Mouse (Mus musculus): Measurements from ENCODE around the gene Rhoh. TPM values are rescaled to one million over a fixed set of nuclear protein-coding genes. Genes with fewer than 3 reads are reported as not detected.

The Rhoh gene
- polyA plus RNA-seq, 1 experiment from 2014 or later: 2.2 TPM

- no peak overlapping the region for H3K4me2 ChIP-seq (ENCODE audit: low read depth, low read length)
- ATAC-seq (ENCODE audit: low read depth): no peak
- H3K4me3 ChIP-seq (ENCODE audit: low read depth, low read length): no peak overlapping the region
- H3K36me3 ChIP-seq (ENCODE audit: control insufficient read depth, insufficient read depth): no peaks in the 10 kb centered on the region
- no peaks in the 10 kb centered on the region for H3K27me3 ChIP-seq (ENCODE audit: control insufficient read depth, insufficient read depth, low read depth, low read length)
- H3K9ac ChIP-seq (ENCODE audit: low read depth, low read length): no peak overlapping the region
- no peak overlapping the region for H3K27ac ChIP-seq (ENCODE audit: low read length)
- WGBS (ENCODE audit: insufficient replicate concordance): 73% methylated on average over 8 of the region's 8 CpGs
- no peaks in the 10 kb centered on the region for H3K9me3 ChIP-seq (replicated peaks; ENCODE audit: control insufficient read depth, low read length)
- no peaks in the 10 kb centered on the region for H3K4me1 ChIP-seq (ENCODE audit: control insufficient read depth, low read depth, low read length)
Observed at GRCm38 (mm10) chr5:65833766-65834498, 27.1 kb upstream of the Rhoh start.

GRCm38 (mm10) chr5:65838053-65838452, 23.0 kb upstream of the Rhoh start:
- Histone ChIP-seq H3K27me3 (ENCODE audit: control insufficient read depth, insufficient read depth, low read depth, low read length) (no peaks in the 10 kb centered on the region), H3K9me3 (replicated peaks; ENCODE audit: control insufficient read depth, low read length) (no peaks in the 10 kb centered on the region), H3K4me3 (ENCODE audit: low read depth, low read length) (no peak overlapping the region), H3K4me2 (ENCODE audit: low read depth, low read length) (no peak overlapping the region), H3K36me3 (ENCODE audit: control insufficient read depth, insufficient read depth) (no peaks in the 10 kb centered on the region), H3K9ac (ENCODE audit: low read depth, low read length) (no peak overlapping the region), H3K27ac (ENCODE audit: low read length) (no peak overlapping the region), H3K4me1 (ENCODE audit: control insufficient read depth, low read depth, low read length) (no peaks in the 10 kb centered on the region)
- no peak for ATAC-seq (ENCODE audit: low read depth)
- WGBS (ENCODE audit: insufficient replicate concordance): 73% methylated on average over 6 of the region's 6 CpGs

DNA sequence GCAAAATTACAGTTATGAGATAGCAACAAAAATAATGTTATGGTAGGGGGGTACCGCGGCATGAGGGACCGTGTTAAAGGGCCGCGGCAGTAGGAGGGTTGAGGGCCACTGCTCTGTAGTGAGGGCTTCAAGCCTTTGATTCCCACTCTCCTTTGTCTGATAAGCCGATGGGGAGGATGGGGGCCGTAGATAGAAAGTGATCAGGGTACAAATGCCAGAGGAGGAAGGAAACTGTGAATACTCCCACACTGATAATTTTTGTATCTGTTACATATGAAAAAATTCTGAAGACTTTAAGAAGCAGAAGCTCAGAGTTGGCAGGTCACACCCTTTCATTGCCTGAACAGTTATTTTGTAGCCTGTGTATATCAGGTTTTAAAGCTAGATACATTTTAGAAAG, 18.1 kb upstream of the Rhoh start:
- no peak for ATAC-seq (ENCODE audit: low read depth)
- H3K9ac ChIP-seq (ENCODE audit: low read depth, low read length): no peak overlapping the region
- H3K36me3 ChIP-seq (ENCODE audit: control insufficient read depth, insufficient read depth): no peaks in the 10 kb centered on the region
- H3K4me1 ChIP-seq (ENCODE audit: control insufficient read depth, low read depth, low read length): no peaks in the 10 kb centered on the region
- H3K27me3 ChIP-seq (ENCODE audit: control insufficient read depth, insufficient read depth, low read depth, low read length): no peaks in the 10 kb centered on the region
- no peak overlapping the region for H3K4me3 ChIP-seq (ENCODE audit: low read depth, low read length)
- H3K9me3 ChIP-seq (replicated peaks; ENCODE audit: control insufficient read depth, low read length): no peaks in the 10 kb centered on the region
- H3K27ac ChIP-seq (ENCODE audit: low read length): no peak overlapping the region
- 15% methylated on average over 7 of the region's 7 CpGs for WGBS (ENCODE audit: insufficient replicate concordance)
- H3K4me2 ChIP-seq (ENCODE audit: low read depth, low read length): no peak overlapping the region

DNA sequence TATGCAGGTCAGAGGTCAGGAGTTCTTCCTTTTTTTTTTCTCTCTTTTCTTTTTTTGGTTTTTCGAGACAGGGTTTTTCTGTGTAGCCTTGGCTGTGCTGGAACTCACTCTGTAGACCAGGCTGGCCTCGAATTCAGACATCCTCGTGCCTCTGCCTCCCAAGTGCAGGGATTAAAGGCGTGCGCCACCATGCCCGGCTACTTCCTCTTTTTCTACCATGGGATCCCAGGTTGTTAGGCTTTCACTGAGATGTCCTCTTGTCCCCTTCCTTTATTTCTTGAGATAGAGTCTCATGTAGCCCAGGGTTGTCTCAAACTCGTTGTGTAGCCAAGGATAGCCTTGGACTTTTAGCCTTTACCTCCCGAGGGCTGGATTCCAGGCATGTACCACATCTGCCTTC, 14.5 kb upstream of the Rhoh start:
- Histone ChIP-seq H3K36me3 (ENCODE audit: control insufficient read depth, insufficient read depth) (no peaks in the 10 kb centered on the region), H3K9ac (ENCODE audit: low read depth, low read length) (no peak overlapping the region), H3K4me2 (ENCODE audit: low read depth, low read length) (no peak overlapping the region), H3K9me3 (replicated peaks; ENCODE audit: control insufficient read depth, low read length) (no peaks in the 10 kb centered on the region), H3K4me3 (ENCODE audit: low read depth, low read length) (no peak overlapping the region), H3K27me3 (ENCODE audit: control insufficient read depth, insufficient read depth, low read depth, low read length) (no peaks in the 10 kb centered on the region), H3K4me1 (ENCODE audit: control insufficient read depth, low read depth, low read length) (no peaks in the 10 kb centered on the region), H3K27ac (ENCODE audit: low read length) (no peak overlapping the region)
- 49% methylated on average over 8 of the region's 8 CpGs for WGBS (ENCODE audit: insufficient replicate concordance)
- ATAC-seq (ENCODE audit: low read depth): no peak

DNA sequence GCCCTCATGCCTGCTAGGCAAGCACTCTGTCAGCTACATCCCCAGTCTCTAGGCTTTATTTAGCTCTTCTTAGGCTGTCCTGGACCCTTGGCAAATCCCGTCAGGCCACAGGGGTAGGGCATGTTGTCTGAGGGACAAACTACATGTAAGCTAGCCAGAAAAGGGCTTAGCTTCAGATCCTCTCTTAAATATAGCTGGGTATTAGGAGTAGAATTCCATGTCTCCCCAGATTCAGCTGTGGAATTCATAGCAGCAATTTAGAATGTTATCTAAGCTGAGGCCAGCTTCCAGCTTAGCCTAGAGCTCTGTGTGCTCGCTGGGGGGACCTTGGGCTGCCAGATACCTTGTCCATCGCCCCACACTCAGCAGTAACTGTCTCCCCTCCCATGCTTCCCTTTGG, 14.1 kb upstream of the Rhoh start:
- 66% methylated on average over 3 of the region's 3 CpGs for WGBS (ENCODE audit: insufficient replicate concordance)
- H3K9me3 ChIP-seq (replicated peaks; ENCODE audit: control insufficient read depth, low read length): no peaks in the 10 kb centered on the region
- H3K36me3 ChIP-seq (ENCODE audit: control insufficient read depth, insufficient read depth): no peaks in the 10 kb centered on the region
- no peak for ATAC-seq (ENCODE audit: low read depth)
- no peak overlapping the region for H3K4me2 ChIP-seq (ENCODE audit: low read depth, low read length)
- H3K4me3 ChIP-seq (ENCODE audit: low read depth, low read length): no peak overlapping the region
- H3K9ac ChIP-seq (ENCODE audit: low read depth, low read length): no peak overlapping the region
- H3K27me3 ChIP-seq (ENCODE audit: control insufficient read depth, insufficient read depth, low read depth, low read length): no peaks in the 10 kb centered on the region
- no peaks in the 10 kb centered on the region for H3K4me1 ChIP-seq (ENCODE audit: control insufficient read depth, low read depth, low read length)
- H3K27ac ChIP-seq (ENCODE audit: low read length): no peak overlapping the region

DNA sequence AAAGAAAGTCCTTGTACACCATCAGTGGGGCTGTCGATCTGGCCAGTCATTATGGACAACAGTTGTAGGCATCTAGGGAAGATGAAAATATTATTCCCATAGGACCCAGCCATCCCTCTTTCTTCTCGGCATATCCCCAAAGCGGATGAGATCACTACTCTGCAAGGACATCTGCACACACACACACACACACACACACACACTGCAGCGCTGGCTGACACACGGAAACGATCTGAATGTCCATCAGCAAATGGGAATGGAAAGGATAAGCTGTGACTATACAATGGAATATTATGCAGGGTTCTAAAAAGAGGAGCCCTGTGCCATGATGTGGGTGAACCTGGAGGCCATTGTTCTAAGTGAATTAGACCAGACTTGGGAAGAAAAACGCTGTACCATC, 13.4 kb upstream of the Rhoh start:
- no peak overlapping the region for H3K9ac ChIP-seq (ENCODE audit: low read depth, low read length)
- no peak overlapping the region for H3K4me2 ChIP-seq (ENCODE audit: low read depth, low read length)
- no peaks in the 10 kb centered on the region for H3K27me3 ChIP-seq (ENCODE audit: control insufficient read depth, insufficient read depth, low read depth, low read length)
- no peaks in the 10 kb centered on the region for H3K4me1 ChIP-seq (ENCODE audit: control insufficient read depth, low read depth, low read length)
- no peak overlapping the region for H3K27ac ChIP-seq (ENCODE audit: low read length)
- no peak overlapping the region for H3K4me3 ChIP-seq (ENCODE audit: low read depth, low read length)
- no peak for ATAC-seq (ENCODE audit: low read depth)
- WGBS (ENCODE audit: insufficient replicate concordance): 73% methylated on average over 7 of the region's 7 CpGs
- H3K9me3 ChIP-seq (replicated peaks; ENCODE audit: control insufficient read depth, low read length): no peaks in the 10 kb centered on the region
- H3K36me3 ChIP-seq (ENCODE audit: control insufficient read depth, insufficient read depth): no peaks in the 10 kb centered on the region

DNA sequence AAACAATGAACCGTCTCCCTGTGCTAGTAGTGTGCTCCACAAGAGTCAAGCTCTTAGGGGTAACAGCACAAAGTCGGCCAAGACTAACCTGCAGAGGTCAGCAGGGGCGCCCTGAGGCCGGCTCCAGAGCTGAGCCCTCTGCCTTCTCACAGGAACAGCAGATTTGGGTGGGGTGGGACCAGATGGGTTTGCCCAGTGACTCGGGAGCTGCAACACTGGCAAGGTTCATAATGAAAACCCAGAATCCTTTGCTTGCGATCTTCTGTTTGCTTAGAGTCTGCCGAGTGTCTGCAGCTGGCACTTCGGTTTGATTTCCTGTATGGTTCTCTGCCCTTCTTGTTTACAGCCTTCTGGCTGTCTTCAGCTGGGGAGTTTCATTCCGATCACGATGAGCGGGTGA, 10.2 kb upstream of the Rhoh start:
- no peaks in the 10 kb centered on the region for H3K9me3 ChIP-seq (replicated peaks; ENCODE audit: control insufficient read depth, low read length)
- H3K4me1 ChIP-seq (ENCODE audit: control insufficient read depth, low read depth, low read length): no peaks in the 10 kb centered on the region
- no peak overlapping the region for H3K9ac ChIP-seq (ENCODE audit: low read depth, low read length)
- H3K4me2 ChIP-seq (ENCODE audit: low read depth, low read length): no peak overlapping the region
- WGBS (ENCODE audit: insufficient replicate concordance): 51% methylated on average over 11 of the region's 11 CpGs
- no peak overlapping the region for H3K27ac ChIP-seq (ENCODE audit: low read length)
- no peak for ATAC-seq (ENCODE audit: low read depth)
- H3K27me3 ChIP-seq (ENCODE audit: control insufficient read depth, insufficient read depth, low read depth, low read length): no peaks in the 10 kb centered on the region
- H3K36me3 ChIP-seq (ENCODE audit: control insufficient read depth, insufficient read depth): no peaks in the 10 kb centered on the region
- no peak overlapping the region for H3K4me3 ChIP-seq (ENCODE audit: low read depth, low read length)

- 63% methylated on average over 8 of the region's 8 CpGs for WGBS (ENCODE audit: insufficient replicate concordance)
Observed at GRCm38 (mm10) chr5:65854786-65855191, 6.2 kb upstream of the Rhoh start.

GRCm38 (mm10) chr5:65855571-65855970, 5.4 kb upstream of the Rhoh start:
- no peaks in the 10 kb centered on the region for H3K4me1 ChIP-seq (ENCODE audit: control insufficient read depth, low read depth, low read length)
- H3K36me3 ChIP-seq (ENCODE audit: control insufficient read depth, insufficient read depth): no peaks in the 10 kb centered on the region
- ATAC-seq (ENCODE audit: low read depth): no peak
- no peaks in the 10 kb centered on the region for H3K9me3 ChIP-seq (replicated peaks; ENCODE audit: control insufficient read depth, low read length)
- no peak overlapping the region for H3K4me2 ChIP-seq (ENCODE audit: low read depth, low read length)
- H3K9ac ChIP-seq (ENCODE audit: low read depth, low read length): no peak overlapping the region
- H3K27ac ChIP-seq (ENCODE audit: low read length): no peak overlapping the region
- no peak overlapping the region for H3K4me3 ChIP-seq (ENCODE audit: low read depth, low read length)
- WGBS (ENCODE audit: insufficient replicate concordance): 35% methylated on average over 3 of the region's 3 CpGs
- H3K27me3 ChIP-seq (ENCODE audit: control insufficient read depth, insufficient read depth, low read depth, low read length): no peaks in the 10 kb centered on the region

More at GRCm38 (mm10) chr5:65854786-65855191, 6.2 kb upstream of the Rhoh start:
- Histone ChIP-seq H3K27ac (ENCODE audit: low read length) (no peak overlapping the region), H3K9me3 (replicated peaks; ENCODE audit: control insufficient read depth, low read length) (no peaks in the 10 kb centered on the region), H3K4me3 (ENCODE audit: low read depth, low read length) (no peak overlapping the region), H3K36me3 (ENCODE audit: control insufficient read depth, insufficient read depth) (no peaks in the 10 kb centered on the region), H3K9ac (ENCODE audit: low read depth, low read length) (no peak overlapping the region), H3K4me1 (ENCODE audit: control insufficient read depth, low read depth, low read length) (no peaks in the 10 kb centered on the region), H3K27me3 (ENCODE audit: control insufficient read depth, insufficient read depth, low read depth, low read length) (no peaks in the 10 kb centered on the region), H3K4me2 (ENCODE audit: low read depth, low read length) (no peak overlapping the region)
- ATAC-seq (ENCODE audit: low read depth): no peak
